Mouse (Mus musculus): ENCODE results near the gene Acad10. TPM values are rescaled to one million over a fixed set of nuclear protein-coding genes. Genes with fewer than 3 reads are reported as not detected.
"Not testable (repeated sequence)": the region's sequence is repeated elsewhere in the genome, so short reads cannot be mapped to it uniquely, and the experiment has no call there.

The Acad10 gene
- total RNA-seq, 2 experiments from 2014 or later, result 10.2 to 11.8 TPM

GRCm38 (mm10) chr5:121660897-121661254 lies 562 bp upstream of the Acad10 start:
- no peak for DNase-seq (ENCODE audit: low spot score)

GRCm38 (mm10) chr5:121657656-121658055 lies 2.7 kb downstream of the Acad10 start:
- not testable (repeated sequence) for DNase-seq (ENCODE audit: low spot score)

GRCm38 (mm10) chr5:121656866-121657265 lies 3.4 kb downstream of the Acad10 start:
- not testable (repeated sequence) for DNase-seq (ENCODE audit: low spot score)

GRCm38 (mm10) chr5:121654526-121654925 lies 5.8 kb downstream of the Acad10 start:
- no peak for DNase-seq (ENCODE audit: low spot score)

- DNase-seq (ENCODE audit: low spot score), result no peak
These were observed 11.2 kb downstream of the Acad10 start for GRCm38 (mm10) chr5:121649134-121649533.

GRCm38 (mm10) chr5:121639601-121640000 lies 20.7 kb downstream of the Acad10 start:
- DNase-seq (ENCODE audit: low spot score), result no peak

- DNase-seq (ENCODE audit: low spot score), result no peak
These were observed 23.0 kb downstream of the Acad10 start for GRCm38 (mm10) chr5:121637296-121637695.

- DNase-seq (ENCODE audit: low spot score), result no peak
These were observed 25.6 kb downstream of the Acad10 start for GRCm38 (mm10) chr5:121634668-121635067.

GRCm38 (mm10) chr5:121632804-121633203 lies 27.5 kb downstream of the Acad10 start:
- DNase-seq (ENCODE audit: low spot score), result no peak

GRCm38 (mm10) chr5:121631106-121631647 lies 29.1 kb downstream of the Acad10 start:
- DNase-seq (ENCODE audit: low spot score), result not testable (repeated sequence)

- DNase-seq (ENCODE audit: low spot score), result peak; percentile 74
These were observed 32.4 kb downstream of the Acad10 start for GRCm38 (mm10) chr5:121627871-121628270.

GRCm38 (mm10) chr5:121623241-121623640 lies 37.1 kb downstream of the Acad10 start:
- no peak for DNase-seq (ENCODE audit: low spot score)

- DNase-seq (ENCODE audit: low spot score), result no peak
These were observed 39.2 kb downstream of the Acad10 start for GRCm38 (mm10) chr5:121621102-121621501.

GRCm38 (mm10) chr5:121618592-121619513 lies 41.5 kb downstream of the Acad10 start, which contains the start of gene Acad12:
Gene Acad12, minus strand, starts transcription at chr5:121618938.
- DNase-seq (ENCODE audit: low spot score), result peak; percentile 81

- DNase-seq (ENCODE audit: low spot score), result not testable (repeated sequence)
These were observed 45.4 kb downstream of the Acad10 start for GRCm38 (mm10) chr5:121614921-121615320.

GRCm38 (mm10) chr5:121612036-121612435 lies 48.3 kb downstream of the Acad10 start:
- no peak for DNase-seq (ENCODE audit: low spot score)

GRCm38 (mm10) chr5:121609556-121610135 lies 50.7 kb downstream of the Acad10 start:
- not testable (repeated sequence) for DNase-seq (ENCODE audit: low spot score)

GRCm38 (mm10) chr5:121606151-121606550 lies 54.2 kb downstream of the Acad10 start:
- DNase-seq (ENCODE audit: low spot score), result peak; percentile 88

GRCm38 (mm10) chr5:121603815-121604214 lies 56.5 kb downstream of the Acad10 start:
- not testable (repeated sequence) for DNase-seq (ENCODE audit: low spot score)

GRCm38 (mm10) chr5:121601547-121602299 lies 58.6 kb downstream of the Acad10 start:
- peak; percentile 96 for DNase-seq (ENCODE audit: low spot score)

- DNase-seq (ENCODE audit: low spot score), result no peak
These were observed 61.3 kb downstream of the Acad10 start for GRCm38 (mm10) chr5:121598871-121599610.
